Comparison of ENCODE assay signal across 20 mouse cellular contexts in genomic region chr9:97772431-97772830, GRCm38 (mm10).
DNase-seq lines count a peak whose midpoint lies in the region; ATAC-seq lines count a peak whose summit lies in the region.
"Had no signal": no experiment of that assay in that cellular context is flagged by ENCODE, and none has a peak within 500 bp of the region (broad histone marks: within the 10 kb centered on the region; RNA-seq: fewer than 3 reads in every experiment).

No protein-coding gene starts in this region.

- no peaks in the 10 kb centered on the region for H3K27me3 ChIP-seq in embryonic facial prominence, embryonic 14.5 days (replicated peaks; ENCODE audit: control insufficient read depth, insufficient read depth, low read length)
- no peaks in the 10 kb centered on the region for H3K27me3 ChIP-seq in embryonic facial prominence, embryonic 10.5 days (replicated peaks; ENCODE audit: low read depth, poor library complexity, severe bottlenecking)
- no peaks in the 10 kb centered on the region for H3K27me3 ChIP-seq in hindbrain, embryonic 13.5 days
- H3K27me3 ChIP-seq in hindbrain, embryonic 11.5 days (ENCODE audit: control insufficient read depth, insufficient read depth, low read length) = no peaks in the 10 kb centered on the region
- no peaks in the 10 kb centered on the region for H3K27me3 ChIP-seq in midbrain, embryonic 14.5 days (ENCODE audit: control insufficient read depth, insufficient read depth, low read length)
- H3K27me3 ChIP-seq in midbrain, embryonic 16.5 days (ENCODE audit: control insufficient read depth, insufficient read depth, low read depth, low read length) = no peaks in the 10 kb centered on the region
- H3K27me3 ChIP-seq: intestine, embryonic 15.5 days had no signal

- no peaks in the 10 kb centered on the region for H3K4me1 ChIP-seq in embryonic facial prominence, embryonic 14.5 days (ENCODE audit: control insufficient read depth, insufficient read depth, low read length)
- no peaks in the 10 kb centered on the region for H3K4me1 ChIP-seq in embryonic facial prominence, embryonic 10.5 days
- H3K4me1 ChIP-seq in hindbrain, embryonic 13.5 days (replicated peaks) = peaks cover 6% of the 10 kb centered on the region; the same call in 1 of the 2 replicates
- H3K4me1 ChIP-seq in hindbrain, embryonic 11.5 days (replicated peaks; ENCODE audit: control insufficient read depth, insufficient read depth, low read length) = no peaks in the 10 kb centered on the region
- no peaks in the 10 kb centered on the region for H3K4me1 ChIP-seq in midbrain, embryonic 14.5 days (ENCODE audit: control insufficient read depth, insufficient read depth, low read length)
- H3K4me1 ChIP-seq in midbrain, embryonic 16.5 days (ENCODE audit: control insufficient read depth, insufficient read depth, low read length) = 0 out of 2 replicates have a peak, but pooled peaks cover 2% of the 10 kb centered on the region
- H3K4me1 ChIP-seq: embryonic facial prominence, embryonic 12.5 days; forebrain, embryonic 12.5 days; intestine, embryonic 15.5 days had no signal

- WGBS in embryonic facial prominence, embryonic 14.5 days = 56% methylated on average over 3 of the region's 3 CpGs
- 65% methylated on average over 3 of the region's 3 CpGs for WGBS in embryonic facial prominence, embryonic 10.5 days
- 35% methylated on average over 3 of the region's 3 CpGs for WGBS in hindbrain, embryonic 13.5 days
- WGBS in hindbrain, embryonic 11.5 days = 48% methylated on average over 3 of the region's 3 CpGs
- WGBS in midbrain, embryonic 14.5 days = 29% methylated on average over 3 of the region's 3 CpGs
- 43% methylated on average over 3 of the region's 3 CpGs for WGBS in midbrain, embryonic 16.5 days

- no peak overlapping the region for H3K4me3 ChIP-seq in embryonic facial prominence, embryonic 14.5 days (ENCODE audit: low read depth, low read length)
- H3K4me3 ChIP-seq in embryonic facial prominence, embryonic 10.5 days = no peak overlapping the region
- H3K4me3 ChIP-seq in hindbrain, embryonic 13.5 days = no peak overlapping the region
- H3K4me3 ChIP-seq in hindbrain, embryonic 11.5 days (ENCODE audit: low read depth, low read length) = no peak overlapping the region
- no peak overlapping the region for H3K4me3 ChIP-seq in midbrain, embryonic 14.5 days (replicated peaks; ENCODE audit: low read depth, low read length)
- H3K4me3 ChIP-seq in midbrain, embryonic 16.5 days (ENCODE audit: low read depth, low read length) = no peak overlapping the region
- H3K4me3 ChIP-seq: embryonic facial prominence, embryonic 12.5 days; forebrain, embryonic 12.5 days; gastrocnemius, adult 2 months; heart, embryonic 10.5 days; intestine, embryonic 15.5 days had no signal

- no peak overlapping the region for H3K9ac ChIP-seq in embryonic facial prominence, embryonic 14.5 days (ENCODE audit: low read depth, low read length)
- no peak overlapping the region for H3K9ac ChIP-seq in hindbrain, embryonic 13.5 days
- no peak overlapping the region for H3K9ac ChIP-seq in hindbrain, embryonic 11.5 days (ENCODE audit: low read depth, low read length)
- H3K9ac ChIP-seq in midbrain, embryonic 14.5 days (replicated peaks; ENCODE audit: low read length) = no peak overlapping the region
- no peak overlapping the region for H3K9ac ChIP-seq in midbrain, embryonic 16.5 days (ENCODE audit: low read depth, low read length)
- H3K9ac ChIP-seq: embryonic facial prominence, embryonic 12.5 days; forebrain, embryonic 12.5 days; intestine, embryonic 15.5 days had no signal

- H3K4me2 ChIP-seq in embryonic facial prominence, embryonic 14.5 days (ENCODE audit: low read depth, low read length) = no peak overlapping the region
- H3K4me2 ChIP-seq in hindbrain, embryonic 13.5 days = no peak overlapping the region
- no peak overlapping the region for H3K4me2 ChIP-seq in hindbrain, embryonic 11.5 days (replicated peaks; ENCODE audit: low read depth, low read length)
- no peak overlapping the region for H3K4me2 ChIP-seq in midbrain, embryonic 14.5 days (ENCODE audit: low read length)
- H3K4me2 ChIP-seq in midbrain, embryonic 16.5 days (ENCODE audit: low read length) = no peak overlapping the region
- H3K4me2 ChIP-seq: embryonic facial prominence, embryonic 12.5 days; forebrain, embryonic 12.5 days; intestine, embryonic 15.5 days had no signal

- no peak overlapping the region for H3K27ac ChIP-seq in embryonic facial prominence, embryonic 14.5 days (replicated peaks; ENCODE audit: low read depth, low read length)
- no peak overlapping the region for H3K27ac ChIP-seq in embryonic facial prominence, embryonic 10.5 days (replicated peaks)
- 0 out of 2 replicates have a peak overlapping the region, but pooled peaks have one; percentile 62 for H3K27ac ChIP-seq in hindbrain, embryonic 13.5 days
- no peak overlapping the region for H3K27ac ChIP-seq in hindbrain, embryonic 11.5 days (ENCODE audit: low read depth, low read length)
- H3K27ac ChIP-seq in midbrain, embryonic 14.5 days (replicated peaks; ENCODE audit: low read depth, low read length) = no peak overlapping the region
- H3K27ac ChIP-seq in midbrain, embryonic 16.5 days (ENCODE audit: low read length) = no peak overlapping the region
- H3K27ac ChIP-seq: embryonic facial prominence, embryonic 12.5 days; forebrain, embryonic 12.5 days; gastrocnemius, adult 2 months; heart, embryonic 10.5 days; intestine, embryonic 15.5 days had no signal

- no peaks in the 10 kb centered on the region for H3K9me3 ChIP-seq in embryonic facial prominence, embryonic 14.5 days (ENCODE audit: control insufficient read depth, low read length)
- H3K9me3 ChIP-seq in embryonic facial prominence, embryonic 10.5 days = no peaks in the 10 kb centered on the region
- no peaks in the 10 kb centered on the region for H3K9me3 ChIP-seq in hindbrain, embryonic 13.5 days
- H3K9me3 ChIP-seq in hindbrain, embryonic 11.5 days (ENCODE audit: control insufficient read depth, low read length) = no peaks in the 10 kb centered on the region
- H3K9me3 ChIP-seq in midbrain, embryonic 14.5 days (ENCODE audit: control insufficient read depth, low read length) = no peaks in the 10 kb centered on the region
- no peaks in the 10 kb centered on the region for H3K9me3 ChIP-seq in midbrain, embryonic 16.5 days (replicated peaks; ENCODE audit: control insufficient read depth, low read length, poor library complexity, severe bottlenecking)
- H3K9me3 ChIP-seq: embryonic facial prominence, embryonic 12.5 days; forebrain, embryonic 12.5 days; heart, embryonic 10.5 days; intestine, embryonic 15.5 days had no signal

- peak; percentile 4 for DNase-seq in embryonic facial prominence, embryonic 14.5 days (ENCODE audit: low spot score)
- DNase-seq in embryonic facial prominence, embryonic 10.5 days (ENCODE audit: low spot score) = no peak
- DNase-seq in hindbrain, embryonic 11.5 days (ENCODE audit: low spot score) = no peak
- peak; percentile 31 for DNase-seq in midbrain, embryonic 14.5 days
- DNase-seq in T-cell, adult 2 months (ENCODE audit: low spot score) = no peak
- DNase-seq: adrenal gland, postnatal 14 days; cerebellum, adult 18-20 months; cerebellum, adult 9-11 months; embryo, embryonic 11 days; gastrocnemius, adult 2 months; gastrocnemius, postnatal 25 days; heart, postnatal 10 days; heart, postnatal 4 days had no signal

- no peaks in the 10 kb centered on the region for H3K36me3 ChIP-seq in embryonic facial prominence, embryonic 14.5 days (ENCODE audit: control insufficient read depth, insufficient read depth, low read length)
- H3K36me3 ChIP-seq in embryonic facial prominence, embryonic 10.5 days (replicated peaks) = no peaks in the 10 kb centered on the region
- no peaks in the 10 kb centered on the region for H3K36me3 ChIP-seq in hindbrain, embryonic 13.5 days
- H3K36me3 ChIP-seq in hindbrain, embryonic 11.5 days (ENCODE audit: control insufficient read depth, insufficient read depth, low read length) = no peaks in the 10 kb centered on the region
- no peaks in the 10 kb centered on the region for H3K36me3 ChIP-seq in midbrain, embryonic 14.5 days (ENCODE audit: control insufficient read depth, insufficient read depth, low read length)
- no peaks in the 10 kb centered on the region for H3K36me3 ChIP-seq in midbrain, embryonic 16.5 days (ENCODE audit: control insufficient read depth, insufficient read depth, low read length)
- H3K36me3 ChIP-seq: embryonic facial prominence, embryonic 12.5 days; forebrain, embryonic 12.5 days; heart, embryonic 10.5 days; intestine, embryonic 15.5 days had no signal

- ATAC-seq in embryonic facial prominence, embryonic 14.5 days (ENCODE audit: low read depth) = no peak
- ATAC-seq in hindbrain, embryonic 13.5 days (ENCODE audit: low FRiP score) = peak; percentile 36; the same call in 1 of the 2 replicates
- ATAC-seq in hindbrain, embryonic 11.5 days (ENCODE audit: low FRiP score) = no peak
- ATAC-seq in midbrain, embryonic 14.5 days (ENCODE audit: low FRiP score, low TSS enrichment) = no peak
- ATAC-seq in midbrain, embryonic 16.5 days = no peak
- ATAC-seq: activated CD4-positive, CD25-positive, alpha-beta regulatory T cell, adult 4 months; intestine, embryonic 15.5 days had no signal

Comparison
In these comparisons a context has a peak if more than half of its experiments do, and no peak if none do; other contexts are left out.
1. DNase-seq: peak in embryonic facial prominence, embryonic 14.5 days (single experiment) and midbrain, embryonic 14.5 days (single experiment); none in embryonic facial prominence, embryonic 10.5 days (single experiment), hindbrain, embryonic 11.5 days (single experiment) and T-cell, adult 2 months (single experiment).